Mouse (Mus musculus): ENCODE measurements around the gene Chaf1a. TPM values are rescaled to one million over a fixed set of nuclear protein-coding genes. Genes with fewer than 3 reads are reported as not detected.

Gene Chaf1a
- polyA plus RNA-seq (2012; fragmentation: generic; extraction: Trizol), result 39.9 TPM
- long read RNA-seq, experiment 1, full-length matches to known transcripts, result 16 of 30 reads
- long read RNA-seq, experiment 1, partial matches to known transcripts, result 12 of 30 reads
- long read RNA-seq, experiment 1, other reads (novel, unspliced or antisense), result 2 of 30 reads
- long read RNA-seq, experiment 2, full-length matches to known transcripts, result 789 of 886 reads
- long read RNA-seq, experiment 2, partial matches to known transcripts, result 32 of 886 reads
- long read RNA-seq, experiment 2, other reads (novel, unspliced or antisense), result 65 of 886 reads

DNA sequence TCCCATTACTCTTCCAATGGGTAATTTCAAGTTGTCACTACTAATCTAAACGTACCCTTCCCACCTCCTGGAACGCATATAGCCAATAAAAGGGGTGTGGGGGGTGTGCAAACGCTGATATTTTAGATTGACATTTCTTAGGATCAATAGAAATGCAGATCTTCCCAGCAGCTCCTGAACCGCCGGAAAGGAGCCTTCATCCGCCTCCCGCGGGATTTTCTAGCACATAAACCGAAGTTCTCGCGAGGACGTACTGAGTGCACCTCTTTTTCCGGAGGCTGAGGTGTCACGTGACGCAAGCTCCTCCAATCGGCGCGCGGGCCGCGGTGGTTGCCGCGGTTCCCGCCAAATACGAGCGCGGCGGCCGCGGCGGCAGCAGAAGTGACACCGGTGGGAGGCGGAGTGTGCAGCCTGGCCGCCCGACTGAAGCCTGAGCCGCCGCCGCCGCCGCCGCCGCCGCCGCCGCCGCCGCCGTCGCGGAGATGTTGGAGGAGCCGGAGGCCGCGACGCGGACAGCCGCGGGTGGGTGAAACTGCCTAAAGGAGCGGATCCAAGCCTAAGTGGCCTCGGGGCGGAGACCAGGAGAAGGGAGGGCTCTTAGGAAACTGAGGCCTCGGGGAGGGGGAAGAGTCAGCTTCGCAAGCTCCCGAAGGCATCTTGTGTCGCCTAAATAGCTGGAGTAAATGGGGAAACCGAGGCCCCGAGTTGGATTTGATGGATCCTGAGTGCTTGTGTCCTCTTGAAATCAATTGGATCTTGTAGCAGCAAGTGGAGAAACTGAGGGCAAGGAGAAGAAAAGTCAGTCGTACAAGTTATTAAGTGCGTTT, at the start of gene Chaf1a:
Gene Chaf1a, plus strand, starts transcription at position 410 of the 827 bp plus-strand sequence.
- H3K79me3 ChIP-seq (ENCODE audit: low read depth), result peaks cover 53% of the 10 kb centered on the region
- no peaks in the 10 kb centered on the region for H3K27me3 ChIP-seq (ENCODE audit: control insufficient read depth, insufficient read depth, insufficient read length)
- peaks cover 30% of the 10 kb centered on the region for H3K36me3 ChIP-seq (ENCODE audit: control insufficient read depth, insufficient read depth)
- H3ac ChIP-seq (ENCODE audit: control insufficient read depth, insufficient read length, low read depth), result peak within 1 kb of the TSS; percentile 66
- peak within 1 kb of the TSS; percentile 95 for H3K4me3 ChIP-seq (ENCODE audit: insufficient read depth, poor library complexity, severe bottlenecking)
- peak; percentile 98 for TF ChIP-seq USF1 (IDR thresholded peaks at IDR 0.05; ENCODE audit: low read depth)
- TF ChIP-seq CTCF (IDR thresholded peaks at IDR 0.05; ENCODE audit: control insufficient read depth, insufficient read depth, insufficient read length), result no peak
- TF ChIP-seq MYOD1 (IDR thresholded peaks at IDR 0.05; ENCODE audit: control insufficient read depth, insufficient read length, low read depth), result no peak
- peaks cover 62% of the 10 kb centered on the region for H3K79me2 ChIP-seq (ENCODE audit: control insufficient read depth, insufficient read depth)

GRCm38 (mm10) chr17:55996007-55996406, 44.2 kb upstream of the Chaf1a start:
- H3K36me3 ChIP-seq (ENCODE audit: control insufficient read depth, insufficient read depth), result no peaks in the 10 kb centered on the region
- H3K27me3 ChIP-seq (ENCODE audit: control insufficient read depth, insufficient read depth, insufficient read length), result peaks cover 47% of the 10 kb centered on the region
- H3ac ChIP-seq (ENCODE audit: control insufficient read depth, insufficient read length, low read depth), result no peak overlapping the region
- H3K4me3 ChIP-seq (ENCODE audit: insufficient read depth, poor library complexity, severe bottlenecking), result no peak overlapping the region
- no peaks in the 10 kb centered on the region for H3K79me2 ChIP-seq (ENCODE audit: control insufficient read depth, insufficient read depth)
- TF ChIP-seq USF1 (IDR thresholded peaks at IDR 0.05; ENCODE audit: low read depth), result no peak
- TF ChIP-seq MYOG (IDR thresholded peaks at IDR 0.05; ENCODE audit: control insufficient read depth, extremely low read depth, insufficient read length), result no peak
- H3K79me3 ChIP-seq (ENCODE audit: low read depth), result no peaks in the 10 kb centered on the region

DNA sequence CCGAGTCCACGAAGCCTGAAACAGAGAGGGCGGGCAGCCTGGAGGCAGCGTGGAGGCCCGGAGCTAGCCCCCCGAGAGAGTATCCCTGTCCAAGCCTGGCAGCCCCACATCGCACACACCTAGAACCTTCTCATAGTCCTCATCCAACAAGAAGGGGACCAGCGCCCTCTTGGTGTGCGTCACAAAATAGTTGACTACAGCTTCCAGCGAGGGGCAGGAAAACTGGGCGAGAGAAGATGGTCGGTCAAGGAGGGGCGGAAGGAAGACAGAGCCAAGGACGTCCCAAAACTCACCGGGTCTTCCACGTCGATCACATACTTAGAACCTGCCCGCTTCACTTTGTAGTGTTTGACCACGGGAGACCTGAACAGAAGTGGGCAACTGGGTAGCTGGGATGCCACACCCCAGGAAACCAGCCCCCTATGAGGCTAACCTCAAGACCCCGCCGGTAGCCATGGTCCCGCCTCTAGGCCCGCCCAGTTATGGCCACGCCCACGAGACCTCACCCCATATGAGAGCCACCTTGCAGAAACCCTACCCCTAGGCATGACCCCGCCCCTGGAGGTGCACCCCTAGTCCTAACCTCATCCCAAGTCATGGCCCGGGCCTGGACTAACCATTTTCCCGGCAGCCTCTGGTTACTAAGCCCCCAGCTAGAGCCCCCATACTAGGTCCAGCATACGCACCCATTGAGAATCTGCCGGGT, 40.3 kb upstream of the Chaf1a start:
- peaks cover 30% of the 10 kb centered on the region for H3K27me3 ChIP-seq (ENCODE audit: control insufficient read depth, insufficient read depth, insufficient read length)
- H3K79me3 ChIP-seq (ENCODE audit: low read depth), result no peaks in the 10 kb centered on the region
- no peak overlapping the region for H3ac ChIP-seq (ENCODE audit: control insufficient read depth, insufficient read length, low read depth)
- TF ChIP-seq MYOG (IDR thresholded peaks at IDR 0.05; ENCODE audit: control insufficient read depth, extremely low read depth, insufficient read length) (no peak), CTCF (IDR thresholded peaks at IDR 0.05; ENCODE audit: control insufficient read depth, insufficient read depth, insufficient read length) (no peak), USF1 (IDR thresholded peaks at IDR 0.05; ENCODE audit: low read depth) (no peak), MAX (IDR thresholded peaks at IDR 0.05) (no peak), MYOD1 (IDR thresholded peaks at IDR 0.05; ENCODE audit: control insufficient read depth, insufficient read length, low read depth) (no peak), FOSL1 (IDR thresholded peaks at IDR 0.05; ENCODE audit: insufficient read depth, low read length, poor library complexity, severe bottlenecking) (no peak)
- H3K4me3 ChIP-seq (ENCODE audit: insufficient read depth, poor library complexity, severe bottlenecking), result no peak overlapping the region
- no peaks in the 10 kb centered on the region for H3K79me2 ChIP-seq (ENCODE audit: control insufficient read depth, insufficient read depth)
- no peaks in the 10 kb centered on the region for H3K36me3 ChIP-seq (ENCODE audit: control insufficient read depth, insufficient read depth)

GRCm38 (mm10) chr17:56003000-56003399, 37.2 kb upstream of the Chaf1a start:
- Histone ChIP-seq H3K36me3 (ENCODE audit: control insufficient read depth, insufficient read depth) (no peaks in the 10 kb centered on the region), H3K4me3 (ENCODE audit: insufficient read depth, poor library complexity, severe bottlenecking) (no peak overlapping the region), H3ac (ENCODE audit: control insufficient read depth, insufficient read length, low read depth) (no peak overlapping the region), H3K79me3 (ENCODE audit: low read depth) (no peaks in the 10 kb centered on the region), H3K79me2 (ENCODE audit: control insufficient read depth, insufficient read depth) (no peaks in the 10 kb centered on the region), H3K27me3 (ENCODE audit: control insufficient read depth, insufficient read depth, insufficient read length) (peaks cover 19% of the 10 kb centered on the region)
- TF ChIP-seq FOSL1 (IDR thresholded peaks at IDR 0.05; ENCODE audit: insufficient read depth, low read length, poor library complexity, severe bottlenecking), result no peak
- no peak for TF ChIP-seq CEBPB (IDR thresholded peaks at IDR 0.05; ENCODE audit: low read depth)
- no peak for TF ChIP-seq MAX (IDR thresholded peaks at IDR 0.05)
- TF ChIP-seq USF1 (IDR thresholded peaks at IDR 0.05; ENCODE audit: low read depth), result no peak
- no peak for TF ChIP-seq CTCF (IDR thresholded peaks at IDR 0.05; ENCODE audit: control insufficient read depth, insufficient read depth, insufficient read length)
- no peak for TF ChIP-seq MYOG (IDR thresholded peaks at IDR 0.05; ENCODE audit: control insufficient read depth, extremely low read depth, insufficient read length)
- no peak for TF ChIP-seq MYOD1 (IDR thresholded peaks at IDR 0.05; ENCODE audit: control insufficient read depth, insufficient read length, low read depth)

DNA sequence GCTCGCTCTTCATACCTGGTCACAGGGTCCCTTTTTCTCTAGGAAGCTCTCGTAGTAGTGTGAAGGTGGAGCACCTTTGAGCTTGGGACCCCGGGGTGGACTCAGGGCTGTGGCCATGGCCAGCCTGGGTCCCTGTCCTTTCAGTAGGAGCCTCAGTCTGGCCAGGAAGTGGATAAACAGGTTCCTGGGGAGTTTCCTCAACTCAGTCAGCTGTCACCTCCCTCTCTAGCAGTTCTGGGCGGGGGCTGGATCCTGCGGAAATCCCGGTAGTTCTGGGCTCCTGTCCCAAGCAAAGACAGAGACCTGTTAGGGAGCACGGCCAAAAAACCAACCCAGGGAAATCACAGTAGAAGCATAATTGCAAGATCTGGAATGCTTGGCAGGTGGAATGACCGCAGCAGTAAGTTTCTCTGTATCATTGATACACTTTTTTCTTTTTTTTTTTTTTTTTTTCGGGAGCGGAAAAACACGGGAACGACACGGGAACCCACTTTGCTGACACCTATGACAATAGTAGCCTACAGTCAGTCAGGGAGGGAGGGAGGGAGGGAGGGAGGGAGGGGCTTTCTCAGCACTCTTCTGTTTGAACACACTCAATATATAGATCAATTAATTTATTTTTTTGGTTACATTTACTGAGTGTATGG, 34.7 kb upstream of the Chaf1a start, which contains the start of the genes Stap2 and Mpnd:
Gene Stap2, minus strand, starts transcription at position 170 of the 647 bp plus-strand sequence.
Gene Mpnd, plus strand, starts transcription at position 297 of the 647 bp plus-strand sequence.
- H3ac ChIP-seq (ENCODE audit: control insufficient read depth, insufficient read length, low read depth), result no peak within 1 kb of the TSS
- H3K36me3 ChIP-seq (ENCODE audit: control insufficient read depth, insufficient read depth), result no peaks in the 10 kb centered on the region
- no peak for TF ChIP-seq CEBPB (IDR thresholded peaks at IDR 0.05; ENCODE audit: low read depth)
- no peak for TF ChIP-seq MAX (IDR thresholded peaks at IDR 0.05)
- TF ChIP-seq USF1 (IDR thresholded peaks at IDR 0.05; ENCODE audit: low read depth), result no peak
- TF ChIP-seq MYOG (IDR thresholded peaks at IDR 0.05; ENCODE audit: control insufficient read depth, extremely low read depth, insufficient read length), result no peak
- TF ChIP-seq MYOD1 (IDR thresholded peaks at IDR 0.05; ENCODE audit: control insufficient read depth, insufficient read length, low read depth), result no peak
- TF ChIP-seq CTCF (IDR thresholded peaks at IDR 0.05; ENCODE audit: control insufficient read depth, insufficient read depth, insufficient read length), result no peak
- no peak for TF ChIP-seq FOSL1 (IDR thresholded peaks at IDR 0.05; ENCODE audit: insufficient read depth, low read length, poor library complexity, severe bottlenecking)
- H3K79me3 ChIP-seq (ENCODE audit: low read depth), result no peaks in the 10 kb centered on the region
- peaks cover 10% of the 10 kb centered on the region for H3K27me3 ChIP-seq (ENCODE audit: control insufficient read depth, insufficient read depth, insufficient read length)
- H3K79me2 ChIP-seq (ENCODE audit: control insufficient read depth, insufficient read depth), result peaks cover 14% of the 10 kb centered on the region
- no peak within 1 kb of the TSS for H3K4me3 ChIP-seq (ENCODE audit: insufficient read depth, poor library complexity, severe bottlenecking)

Data from C2C12 (cell line).